Mouse (Mus musculus) MEL (cell line): ENCODE measurements around the gene Tom1l2.

Experiments
- CTCF ChIP-seq, 3 experiments: IDR thresholded peaks in 2 of 3; conservative IDR thresholded peaks in 1 of 3; 2 replicates each; pipeline ENCODE4 v1.5.1; 2011 to 2012; ENCODE audit warnings: low read length in 3 of 3, low read depth in 2 of 3, mild to moderate bottlenecking in 2 of 3, improper control_type of control experiment in 1 of 3, inconsistent platforms in 1 of 3, mixed read lengths in 1 of 3, moderate library complexity in 1 of 3; ENCODE audit not compliant: control insufficient read depth in 1 of 3, insufficient read depth in 1 of 3, poor library complexity in 1 of 3, severe bottlenecking in 1 of 3
- GATA1 ChIP-seq: IDR thresholded peaks from 2 replicates; pipeline ENCODE4 v1.6.1; 2011; ENCODE audit warnings: low read depth, low read length, improper control_type of control experiment
- MAX ChIP-seq: IDR thresholded peaks from 2 replicates; pipeline ENCODE4 v1.6.1; 2011; ENCODE audit warnings: low read length, improper control_type of control experiment
- MEF2A ChIP-seq: IDR thresholded peaks from 2 replicates; pipeline ENCODE4 v1.6.1; 2014; ENCODE audit warnings: low read depth, mild to moderate bottlenecking, inconsistent platforms, low read length, improper control_type of control experiment; ENCODE audit not compliant: poor library complexity, insufficient replicate concordance, severe bottlenecking; ENCODE audit errors: extremely low read depth
- NELFE ChIP-seq: IDR thresholded peaks from 2 replicates; pipeline ENCODE4 v1.6.1; 2011; ENCODE audit warnings: low read depth, low read length, improper control_type of control experiment
- POLR2A ChIP-seq, 2 experiments: IDR thresholded peaks; 2 replicates each; pipeline ENCODE4 v1.6.1; 2011 to 2012; ENCODE audit warnings: low read length in 2 of 2, mild to moderate bottlenecking in 2 of 2, control low read depth in 1 of 2, improper control_type of control experiment in 1 of 2, low read depth in 1 of 2, moderate library complexity in 1 of 2; ENCODE audit not compliant: control insufficient read depth in 1 of 2, insufficient read depth in 1 of 2, poor library complexity in 1 of 2
- SMC3 ChIP-seq: IDR thresholded peaks from 2 replicates; pipeline ENCODE4 v1.6.1; 2011; ENCODE audit warnings: low read depth, low read length, improper control_type of control experiment
- ZNF384 ChIP-seq: IDR thresholded peaks from 2 replicates; pipeline ENCODE4 v1.6.1; 2012; ENCODE audit warnings: low read depth, mild to moderate bottlenecking, inconsistent platforms, low read length, improper control_type of control experiment

DNA sequence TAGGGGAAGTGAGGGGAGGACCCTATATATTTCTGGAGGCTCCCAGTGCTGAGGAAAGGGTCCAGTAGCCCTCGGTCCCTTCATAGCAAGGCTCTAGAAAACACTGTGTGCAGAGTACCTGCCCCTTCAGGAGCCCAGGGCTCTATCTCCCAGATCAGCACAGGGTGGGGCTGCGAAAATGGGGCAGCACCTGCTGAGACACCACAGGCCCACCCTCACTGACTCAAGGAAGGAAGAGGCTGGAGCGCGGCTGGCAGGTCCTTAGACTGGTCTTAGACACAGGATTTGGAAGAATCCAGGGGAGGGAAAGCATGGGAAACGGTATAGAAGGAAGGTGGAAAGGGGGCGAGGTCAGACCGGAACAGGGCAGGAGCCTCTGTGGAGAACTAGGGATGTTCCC is 122.2 kb downstream of the Tom1l2 start:
- TF ChIP-seq ZNF384 (no peak), NELFE (no peak), CTCF (IDR thresholded peaks at IDR 0.05 in 2 of 3, conservative IDR thresholded peaks at IDR 0.05 in 1 of 3; ENCODE audit: control insufficient read depth in 1 of 3, insufficient read depth in 1 of 3, low read depth in 2 of 3, low read length in 3 of 3, poor library complexity in 1 of 3, severe bottlenecking in 1 of 3) (no peak), GATA1 (no peak), POLR2A (IDR thresholded peaks at IDR 0.05; ENCODE audit: control insufficient read depth in 1 of 2, insufficient read depth in 1 of 2, low read depth in 1 of 2, low read length in 2 of 2, poor library complexity in 1 of 2) (no peak), MEF2A (no peak), SMC3 (no peak), MAX (no peak)
